Mouse (Mus musculus): ENCODE measurements around the gene Olfr1037. TPM values are rescaled to one million over a fixed set of nuclear protein-coding genes. Genes with fewer than 3 reads are reported as not detected.
"Not testable (repeated sequence)": the region's sequence is repeated elsewhere in the genome, so short reads cannot be mapped to it uniquely, and the experiment has no call there.

Olfr1037 gene
- not detected in 2 replicates for polyA plus RNA-seq (2016; fragmentation: Nextera tagmentation; extraction: Ambion mirVana)

DNA sequence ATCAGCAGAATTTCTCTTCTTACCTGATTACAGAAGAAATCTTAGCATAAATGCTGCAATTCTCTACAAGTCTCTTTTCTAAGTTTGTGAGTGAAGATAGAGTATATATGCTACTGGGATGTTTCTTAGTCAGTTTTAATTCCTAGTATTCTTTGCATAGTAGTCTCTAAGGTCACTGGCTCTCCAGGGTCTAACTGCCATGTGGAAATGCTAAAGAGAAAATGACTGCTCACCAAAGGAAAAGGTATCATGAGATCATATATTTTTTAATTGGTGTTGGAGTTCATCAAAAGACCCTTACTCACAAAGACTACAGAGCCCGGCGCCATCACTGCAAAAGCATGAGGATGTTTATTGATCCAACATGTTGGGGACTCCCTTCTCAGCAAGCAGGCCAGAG is at the start of gene Olfr1037:
Gene Olfr1037, minus strand, starts transcription at position 101 of the 400 bp plus-strand sequence.
- Histone ChIP-seq H3K27ac (replicated peaks) (no peak within 1 kb of the TSS), H3K9me3 (no peaks in the 10 kb centered on the region), H3K4me1 (no peaks in the 10 kb centered on the region), H3K27me3 (replicated peaks; ENCODE audit: low read depth, poor library complexity, severe bottlenecking) (no peaks in the 10 kb centered on the region), H3K4me3 (no peak within 1 kb of the TSS), H3K36me3 (replicated peaks) (no peaks in the 10 kb centered on the region)
- WGBS, result 86% methylated on average over 2 of the region's 2 CpGs
- no peak for DNase-seq (ENCODE audit: low spot score)

DNA sequence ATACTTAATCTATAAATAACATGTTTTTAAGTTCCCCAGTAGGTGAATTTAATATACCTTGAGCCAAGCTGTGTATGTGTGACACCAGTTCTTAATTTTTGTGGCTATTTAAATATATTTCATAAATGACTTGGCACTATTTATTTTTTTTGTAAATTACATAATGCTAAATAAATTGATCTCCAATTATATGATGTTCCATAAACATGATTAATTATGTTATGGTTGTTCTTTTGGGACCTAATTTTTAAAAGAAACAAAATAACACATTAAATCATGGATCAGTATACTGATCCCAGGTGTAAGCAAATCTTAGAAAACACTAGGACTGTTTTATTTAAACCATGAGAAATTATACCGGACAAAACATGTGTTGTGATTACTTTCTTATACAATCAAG is 48.6 kb upstream of the Olfr1037 start, which contains the start of gene Olfr1039:
Gene Olfr1039, minus strand, starts transcription at position 101 of the 400 bp plus-strand sequence.
- DNase-seq (ENCODE audit: low spot score), result no peak
- H3K9me3 ChIP-seq, result no peaks in the 10 kb centered on the region
- H3K27ac ChIP-seq (replicated peaks), result no peak within 1 kb of the TSS
- no peak within 1 kb of the TSS for H3K4me3 ChIP-seq
- H3K27me3 ChIP-seq (replicated peaks; ENCODE audit: low read depth, poor library complexity, severe bottlenecking), result no peaks in the 10 kb centered on the region
- 94% methylated on average over 1 of the region's 1 CpGs for WGBS
- no peaks in the 10 kb centered on the region for H3K4me1 ChIP-seq
- H3K36me3 ChIP-seq (replicated peaks), result no peaks in the 10 kb centered on the region

DNA sequence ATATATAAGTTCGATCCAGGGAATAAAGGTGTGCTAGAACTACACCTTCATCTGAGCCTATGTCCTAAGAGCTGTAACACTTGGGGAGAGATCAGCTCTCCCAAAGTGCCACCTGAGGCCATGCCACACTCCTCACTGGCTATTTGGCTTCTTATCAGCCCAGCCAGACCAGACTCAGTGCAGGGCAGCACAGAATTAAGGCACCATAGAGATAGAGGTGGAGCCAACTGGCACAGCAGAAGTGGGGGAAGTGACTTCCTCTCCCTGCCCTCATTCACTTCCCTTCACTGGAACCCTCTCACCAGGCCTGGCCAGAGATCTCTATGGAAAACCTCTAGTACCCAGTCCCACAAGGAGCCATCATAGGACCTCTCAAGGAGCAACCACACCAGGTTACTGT is 6.7 kb downstream of the Olfr1037 start:
- not testable (repeated sequence) for H3K9me3 ChIP-seq; H3K4me3 ChIP-seq; DNase-seq (ENCODE audit: low spot score); H3K4me1 ChIP-seq; H3K27me3 ChIP-seq (replicated peaks; ENCODE audit: low read depth, poor library complexity, severe bottlenecking); H3K36me3 ChIP-seq (replicated peaks); H3K27ac ChIP-seq (replicated peaks)
- WGBS, result 80% methylated on average over 1 of the region's 1 CpGs

DNA sequence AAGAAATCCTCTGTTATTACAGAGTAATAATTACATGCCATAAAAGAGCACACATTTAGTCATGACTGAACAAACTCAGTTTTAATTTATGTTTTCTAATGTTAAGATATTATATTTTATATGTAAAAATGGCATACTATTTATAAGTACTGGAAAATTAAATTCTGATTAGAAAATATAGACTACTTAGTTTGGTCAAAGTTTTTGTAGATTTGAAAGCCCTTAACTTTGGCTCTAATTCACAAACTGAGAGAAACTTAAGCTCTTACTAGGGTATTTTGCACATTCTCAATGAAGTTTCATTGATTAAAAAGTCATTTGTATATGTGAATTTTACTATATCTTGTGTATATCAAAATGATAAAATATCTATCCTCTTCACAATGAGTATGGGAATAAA is 13.5 kb downstream of the Olfr1037 start, which contains the start of gene Olfr1036:
Gene Olfr1036, plus strand, starts transcription at position 301 of the 400 bp plus-strand sequence.
- not testable (repeated sequence) for H3K4me3 ChIP-seq; H3K27me3 ChIP-seq (replicated peaks; ENCODE audit: low read depth, poor library complexity, severe bottlenecking); H3K36me3 ChIP-seq (replicated peaks); H3K9me3 ChIP-seq; H3K27ac ChIP-seq (replicated peaks); DNase-seq (ENCODE audit: low spot score); H3K4me1 ChIP-seq

DNA sequence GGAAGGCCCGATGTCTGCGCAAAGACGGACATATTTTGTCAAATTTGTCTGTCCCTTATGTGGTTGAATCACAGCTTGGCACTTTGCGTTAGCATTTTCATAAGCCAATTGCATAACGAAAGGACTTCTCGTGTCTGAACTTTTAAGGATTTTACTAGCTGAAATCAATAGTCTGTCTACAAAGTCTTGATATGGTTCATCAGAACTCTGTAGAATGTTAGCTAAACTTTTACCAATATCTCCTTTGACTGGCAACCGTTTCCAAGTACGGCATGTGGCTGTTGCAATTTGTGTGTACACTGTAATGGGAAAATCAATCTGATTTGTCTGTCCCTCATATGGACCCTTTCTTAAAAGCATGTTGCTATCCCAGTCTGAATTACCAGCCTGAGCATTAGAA is 17.0 kb downstream of the Olfr1037 start:
- DNase-seq (ENCODE audit: low spot score), result no peak
- WGBS, result 96% methylated on average over 8 of the region's 8 CpGs
- Histone ChIP-seq H3K9me3 (no peaks in the 10 kb centered on the region), H3K4me1 (no peaks in the 10 kb centered on the region), H3K36me3 (replicated peaks) (no peaks in the 10 kb centered on the region), H3K27ac (replicated peaks) (no peak overlapping the region), H3K4me3 (no peak overlapping the region), H3K27me3 (replicated peaks; ENCODE audit: low read depth, poor library complexity, severe bottlenecking) (no peaks in the 10 kb centered on the region)

DNA sequence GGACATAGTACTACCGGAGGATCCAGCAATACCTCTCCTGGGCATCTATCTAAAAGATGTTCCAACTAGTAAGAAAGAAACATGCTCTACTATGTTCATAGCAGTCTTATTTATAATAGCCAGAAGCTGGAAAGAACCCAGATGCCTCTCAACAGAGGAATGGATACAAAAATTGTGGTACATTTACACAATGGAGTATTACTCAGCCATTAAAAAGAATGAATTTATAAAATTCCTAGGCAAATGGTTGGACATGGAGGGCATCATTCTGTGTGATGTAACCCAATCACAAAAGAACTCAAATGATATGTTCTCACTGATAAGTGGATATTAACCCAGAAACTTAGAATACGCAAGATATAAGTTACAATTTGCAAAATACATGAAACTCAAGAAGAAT is 23.4 kb downstream of the Olfr1037 start:
- not testable (repeated sequence) for H3K36me3 ChIP-seq (replicated peaks); H3K9me3 ChIP-seq; H3K27ac ChIP-seq (replicated peaks); H3K4me1 ChIP-seq; H3K4me3 ChIP-seq; DNase-seq (ENCODE audit: low spot score); H3K27me3 ChIP-seq (replicated peaks; ENCODE audit: low read depth, poor library complexity, severe bottlenecking)
- WGBS, result 96% methylated on average over 2 of the region's 2 CpGs

DNA sequence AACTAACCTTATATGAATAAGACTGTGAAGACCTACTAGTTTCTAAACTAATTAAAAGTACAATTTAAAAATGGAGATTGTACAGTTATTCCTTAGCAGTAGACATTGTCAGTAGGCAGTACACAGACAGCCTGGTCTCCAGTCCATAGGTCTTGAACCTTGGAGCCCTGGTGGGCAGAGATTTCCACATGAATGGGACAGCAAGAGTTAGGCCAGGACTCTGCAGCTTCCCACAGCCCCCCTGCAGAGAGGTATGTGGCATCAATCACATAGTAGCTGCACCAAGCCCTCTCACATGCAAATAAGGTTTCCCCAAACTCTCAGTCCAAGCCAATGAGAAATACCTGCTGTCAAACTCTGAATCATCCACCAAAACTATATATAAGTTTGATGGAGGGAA is 36.4 kb downstream of the Olfr1037 start:
- not testable (repeated sequence) for H3K4me1 ChIP-seq; H3K4me3 ChIP-seq; DNase-seq (ENCODE audit: low spot score)

DNA sequence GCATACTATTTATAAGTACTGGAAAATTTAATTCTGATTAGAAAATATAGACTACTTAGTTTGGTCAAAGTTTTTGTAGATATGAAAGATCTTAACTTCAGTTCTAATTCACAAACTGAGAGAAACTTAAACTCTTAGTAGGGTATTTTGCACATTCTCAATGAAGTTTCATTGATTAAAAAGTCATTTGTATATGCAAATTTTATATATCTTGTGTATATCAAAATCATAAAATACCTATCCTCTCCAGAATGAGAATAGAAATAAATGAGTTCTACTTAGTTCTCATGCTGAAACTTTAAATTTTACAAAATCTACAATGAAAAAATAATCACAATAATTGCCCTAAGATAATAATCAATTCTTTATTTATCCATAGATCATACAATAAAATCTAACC is 41.6 kb downstream of the Olfr1037 start, which contains the start of gene Olfr1034:
Gene Olfr1034, plus strand, starts transcription at position 301 of the 400 bp plus-strand sequence.
- no peaks in the 10 kb centered on the region for H3K9me3 ChIP-seq
- H3K27ac ChIP-seq (replicated peaks), result no peak within 1 kb of the TSS
- no peaks in the 10 kb centered on the region for H3K4me1 ChIP-seq
- no peak within 1 kb of the TSS for H3K4me3 ChIP-seq
- no peaks in the 10 kb centered on the region for H3K27me3 ChIP-seq (replicated peaks; ENCODE audit: low read depth, poor library complexity, severe bottlenecking)
- no peak for DNase-seq (ENCODE audit: low spot score)
- no peaks in the 10 kb centered on the region for H3K36me3 ChIP-seq (replicated peaks)

More for the DNA sequence above, 36.4 kb downstream of the Olfr1037 start:
- not testable (repeated sequence) for H3K27me3 ChIP-seq (replicated peaks; ENCODE audit: low read depth, poor library complexity, severe bottlenecking); H3K27ac ChIP-seq (replicated peaks); H3K36me3 ChIP-seq (replicated peaks); H3K9me3 ChIP-seq

Other genes starting within 250 kb of the Olfr1037 start
- gene Olfr1019, start 241.9 kb downstream of the Olfr1037 start, polyA plus RNA-seq (2016; fragmentation: Nextera tagmentation; extraction: Ambion mirVana), result not detected in 2 replicates
- gene Olfr1020, start 240.4 kb downstream of the Olfr1037 start, polyA plus RNA-seq (2016; fragmentation: Nextera tagmentation; extraction: Ambion mirVana), result not detected in 2 replicates
- gene Olfr1022, start 218.8 kb downstream of the Olfr1037 start, polyA plus RNA-seq (2016; fragmentation: Nextera tagmentation; extraction: Ambion mirVana), result not detected in 2 replicates
- not detected in 2 replicates for gene Olfr1023, start 201.7 kb downstream of the Olfr1037 start, polyA plus RNA-seq (2016; fragmentation: Nextera tagmentation; extraction: Ambion mirVana)
- gene Olfr1024, start 182.3 kb downstream of the Olfr1037 start, polyA plus RNA-seq (2016; fragmentation: Nextera tagmentation; extraction: Ambion mirVana), result not detected in 2 replicates
- gene Olfr1025-ps1, start 172.2 kb downstream of the Olfr1037 start, polyA plus RNA-seq (2016; fragmentation: Nextera tagmentation; extraction: Ambion mirVana), result not detected in 2 replicates
- not detected in 2 replicates for gene Olfr1026, start 165.8 kb downstream of the Olfr1037 start, polyA plus RNA-seq (2016; fragmentation: Nextera tagmentation; extraction: Ambion mirVana)
- gene Olfr1028, start 136.9 kb downstream of the Olfr1037 start, polyA plus RNA-seq (2016; fragmentation: Nextera tagmentation; extraction: Ambion mirVana), result not detected in 2 replicates
- not detected in 2 replicates for gene Olfr1029, start 113.5 kb downstream of the Olfr1037 start, polyA plus RNA-seq (2016; fragmentation: Nextera tagmentation; extraction: Ambion mirVana)
- gene Olfr1030, start 108.1 kb downstream of the Olfr1037 start, polyA plus RNA-seq (2016; fragmentation: Nextera tagmentation; extraction: Ambion mirVana), result not detected in 2 replicates
- not detected in 2 replicates for gene Olfr1031, start 97.1 kb downstream of the Olfr1037 start, polyA plus RNA-seq (2016; fragmentation: Nextera tagmentation; extraction: Ambion mirVana)
- not detected in 2 replicates for gene Olfr1032, start 81.8 kb downstream of the Olfr1037 start, polyA plus RNA-seq (2016; fragmentation: Nextera tagmentation; extraction: Ambion mirVana)
- gene Olfr1033, start 66.8 kb downstream of the Olfr1037 start, polyA plus RNA-seq (2016; fragmentation: Nextera tagmentation; extraction: Ambion mirVana), result not detected in 2 replicates
- gene Olfr1034, start 41.5 kb downstream of the Olfr1037 start, polyA plus RNA-seq (2016; fragmentation: Nextera tagmentation; extraction: Ambion mirVana), result not detected in 2 replicates
- not detected in 2 replicates for gene Olfr1036, start 13.4 kb downstream of the Olfr1037 start, polyA plus RNA-seq (2016; fragmentation: Nextera tagmentation; extraction: Ambion mirVana)
- gene Olfr1039, start 48.5 kb upstream of the Olfr1037 start, polyA plus RNA-seq (2016; fragmentation: Nextera tagmentation; extraction: Ambion mirVana), result not detected in 2 replicates
- not detected in 2 replicates for gene Olfr1040, start 59.3 kb upstream of the Olfr1037 start, polyA plus RNA-seq (2016; fragmentation: Nextera tagmentation; extraction: Ambion mirVana)
- gene Olfr1042, start 74.5 kb upstream of the Olfr1037 start, polyA plus RNA-seq (2016; fragmentation: Nextera tagmentation; extraction: Ambion mirVana), result not detected in 2 replicates
- gene Olfr1043, start 80.1 kb upstream of the Olfr1037 start, polyA plus RNA-seq (2016; fragmentation: Nextera tagmentation; extraction: Ambion mirVana), result not detected in 2 replicates
- not detected in 2 replicates for gene Olfr1044, start 90.4 kb upstream of the Olfr1037 start, polyA plus RNA-seq (2016; fragmentation: Nextera tagmentation; extraction: Ambion mirVana)
- not detected in 2 replicates for gene Olfr52, start 98.3 kb upstream of the Olfr1037 start, polyA plus RNA-seq (2016; fragmentation: Nextera tagmentation; extraction: Ambion mirVana)
- gene Olfr1045, start 115.6 kb upstream of the Olfr1037 start, polyA plus RNA-seq (2016; fragmentation: Nextera tagmentation; extraction: Ambion mirVana), result not detected in 2 replicates
- not detected in 2 replicates for gene Olfr1046, start 131.9 kb upstream of the Olfr1037 start, polyA plus RNA-seq (2016; fragmentation: Nextera tagmentation; extraction: Ambion mirVana)
- not detected in 2 replicates for gene Olfr1047, start 144.0 kb upstream of the Olfr1037 start, polyA plus RNA-seq (2016; fragmentation: Nextera tagmentation; extraction: Ambion mirVana)
- not detected in 2 replicates for gene Olfr1048, start 152.9 kb upstream of the Olfr1037 start, polyA plus RNA-seq (2016; fragmentation: Nextera tagmentation; extraction: Ambion mirVana)
- not detected in 2 replicates for gene Olfr1049, start 170.9 kb upstream of the Olfr1037 start, polyA plus RNA-seq (2016; fragmentation: Nextera tagmentation; extraction: Ambion mirVana)
- not detected in 2 replicates for gene Olfr1051, start 191.7 kb upstream of the Olfr1037 start, polyA plus RNA-seq (2016; fragmentation: Nextera tagmentation; extraction: Ambion mirVana)
- not detected in 2 replicates for gene Olfr1052, start 205.1 kb upstream of the Olfr1037 start, polyA plus RNA-seq (2016; fragmentation: Nextera tagmentation; extraction: Ambion mirVana)
- not detected in 2 replicates for gene Olfr1053, start 227.9 kb upstream of the Olfr1037 start, polyA plus RNA-seq (2016; fragmentation: Nextera tagmentation; extraction: Ambion mirVana)
- gene Olfr1054, start 248.0 kb upstream of the Olfr1037 start, polyA plus RNA-seq (2016; fragmentation: Nextera tagmentation; extraction: Ambion mirVana), result not detected in 2 replicates

Data from embryonic facial prominence, embryonic 10.5 days (tissue).